Mouse (Mus musculus) limb, embryonic 14.5 days (tissue): ENCODE measurements at regions not wholly inside any gene's neighbourhood (a gene's known extent, or its start where the extent isn't known, plus 50 kb on each side); places are given as distances from the start of the nearest gene placed in this dataset.

Source experiments
- ATAC-seq: fragments of 200-750 bp; cut with Nextera tagmentation; 2 replicates; pipeline ENCODE4 v1.8.0; 2017; ENCODE audit warnings: low read depth, moderate number of reproducible peaks, moderate TSS enrichment; ENCODE audit not compliant: low FRiP score
- DNase-seq: peaks from one replicate; pipeline ENCODE4 v3.0.0-alpha.2; 2015; ENCODE audit warnings: low spot score
- H3K27ac ChIP-seq: fragments of 300-500 bp; sonication (generic); replicated peaks from 2 replicates; pipeline ENCODE4 v1.5.1; 2014; ENCODE audit warnings: low read depth, mild to moderate bottlenecking, low read length, moderate library complexity, mixed read lengths
- H3K27me3 ChIP-seq: fragments of 300-500 bp; sonication (generic); 2 replicates; pipeline ENCODE4 v1.6.1; 2014; ENCODE audit warnings: low read length, mixed read lengths; ENCODE audit not compliant: control insufficient read depth, insufficient read depth
- H3K36me3 ChIP-seq: fragments of 300-500 bp; sonication (generic); 2 replicates; pipeline ENCODE4 v1.6.1; 2014; ENCODE audit warnings: mild to moderate bottlenecking, low read length, moderate library complexity, mixed read lengths; ENCODE audit not compliant: control insufficient read depth, insufficient read depth
- H3K4me1 ChIP-seq: fragments of 300-500 bp; sonication (generic); 2 replicates; pipeline ENCODE4 v1.6.1; 2014; ENCODE audit warnings: antibody characterized with exemption, low read length, mixed read lengths; ENCODE audit not compliant: control insufficient read depth, insufficient read depth
- H3K4me2 ChIP-seq: fragments of 300-500 bp; sonication (generic); replicated peaks from 2 replicates; pipeline ENCODE4 v1.6.1; 2014; ENCODE audit warnings: low read depth, mild to moderate bottlenecking, low read length, moderate library complexity; ENCODE audit not compliant: severe bottlenecking
- H3K4me3 ChIP-seq: fragments of 300-500 bp; sonication (generic); replicated peaks from 2 replicates; pipeline ENCODE4 v1.5.1; 2014; ENCODE audit warnings: low read length
- H3K9ac ChIP-seq: fragments of 300-500 bp; sonication (generic); 2 replicates; pipeline ENCODE4 v1.6.1; 2014; ENCODE audit warnings: mild to moderate bottlenecking, low read depth, low read length, moderate library complexity; ENCODE audit not compliant: severe bottlenecking
- H3K9me3 ChIP-seq: fragments of 300-500 bp; sonication (generic); 2 replicates; pipeline ENCODE4 v1.6.1; 2016; ENCODE audit warnings: low read length; ENCODE audit not compliant: control insufficient read depth
- POLR2A ChIP-seq: fragments of 200-500 bp; IDR thresholded peaks from 2 replicates; pipeline ENCODE4 v1.8.0; 2012; ENCODE audit warnings: inconsistent platforms, mild to moderate bottlenecking, moderate library complexity, borderline replicate concordance; ENCODE audit not compliant: insufficient read depth, insufficient read length; ENCODE audit errors: extremely low read depth
- WGBS: fragments of 180-500 bp; shearing (Covaris S2); extraction: QIAGEN DNeasy Blood & Tissue Kit; methylation state at CpG from one replicate; pipeline ENCODE4 v1.1.7; 2014; 5-methylcytosine and 5-hydroxymethylcytosine counted together

DNA sequence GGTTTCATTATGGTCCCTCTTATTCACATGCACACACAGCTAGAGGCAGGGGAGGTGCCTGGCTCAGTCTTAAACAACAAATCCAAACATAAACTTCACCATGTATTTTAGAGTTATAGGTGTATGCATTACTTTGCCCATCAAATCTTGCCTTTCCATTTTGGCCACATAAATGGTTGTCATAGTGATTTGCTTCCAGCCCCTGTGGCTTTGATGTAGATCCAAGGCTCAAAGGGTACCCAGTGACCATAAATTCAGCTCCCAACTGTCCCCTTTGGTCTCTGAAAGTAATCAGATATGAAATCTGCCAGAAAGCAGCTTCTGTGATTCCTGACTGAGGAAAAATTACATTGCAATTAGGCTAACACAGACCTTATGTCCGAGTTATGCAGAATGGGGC, 160.0 kb downstream of the Ppp4r2 start:
- H3K4me3 ChIP-seq: no peak overlapping the region
- H3K27me3 ChIP-seq: no peaks in the 10 kb centered on the region
- H3K9ac ChIP-seq: no peak overlapping the region
- no peak overlapping the region for H3K4me2 ChIP-seq
- DNase-seq (no peak), ATAC-seq (no peak)
- no peak for TF ChIP-seq POLR2A
- no peaks in the 10 kb centered on the region for H3K4me1 ChIP-seq
- WGBS: 49% methylated on average over 1 of the region's 1 CpGs
- H3K36me3 ChIP-seq: no peaks in the 10 kb centered on the region
- H3K9me3 ChIP-seq: no peaks in the 10 kb centered on the region
- H3K27ac ChIP-seq: no peak overlapping the region

DNA sequence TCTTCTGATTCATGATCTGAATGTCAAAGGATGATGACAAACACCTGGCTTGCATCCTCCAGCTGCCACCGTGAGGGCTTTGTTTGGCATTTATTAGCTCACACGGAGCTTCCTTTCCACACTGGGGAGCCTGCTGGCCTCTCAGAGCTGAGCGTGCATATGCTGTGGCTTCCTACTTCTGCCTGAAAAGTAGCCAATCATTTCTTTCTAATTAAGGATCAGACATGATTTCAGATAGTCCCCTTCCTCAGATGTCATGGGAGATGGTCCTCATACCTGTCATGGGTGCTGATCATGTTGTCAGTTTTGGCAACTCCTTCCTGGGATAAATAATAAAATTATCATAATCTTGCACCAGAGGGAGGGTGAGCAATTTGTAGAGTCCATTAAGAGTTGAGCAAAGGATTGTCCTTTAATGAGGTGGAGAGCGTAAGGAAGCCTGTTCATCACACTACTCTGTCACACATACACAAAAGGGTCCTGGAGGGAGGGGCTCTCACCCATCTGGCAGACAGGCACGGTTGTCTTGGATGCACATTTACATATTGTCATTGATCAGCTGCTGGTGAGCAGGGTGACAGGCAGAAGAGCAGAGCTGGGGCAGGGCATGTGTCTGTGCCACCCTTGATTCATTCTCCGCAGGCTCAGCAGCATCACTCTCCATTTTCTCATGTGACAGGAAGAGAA, 162.6 kb downstream of the Ppp4r2 start:
- Histone ChIP-seq H3K9ac (no peak overlapping the region), H3K4me2 (no peak overlapping the region), H3K36me3 (no peaks in the 10 kb centered on the region), H3K4me1 (no peaks in the 10 kb centered on the region), H3K4me3 (no peak overlapping the region), H3K27ac (no peak overlapping the region), H3K27me3 (no peaks in the 10 kb centered on the region), H3K9me3 (no peaks in the 10 kb centered on the region)
- no peak for ATAC-seq
- DNase-seq: no peak
- no peak for TF ChIP-seq POLR2A
- 39% methylated on average over 6 of the region's 6 CpGs for WGBS

DNA sequence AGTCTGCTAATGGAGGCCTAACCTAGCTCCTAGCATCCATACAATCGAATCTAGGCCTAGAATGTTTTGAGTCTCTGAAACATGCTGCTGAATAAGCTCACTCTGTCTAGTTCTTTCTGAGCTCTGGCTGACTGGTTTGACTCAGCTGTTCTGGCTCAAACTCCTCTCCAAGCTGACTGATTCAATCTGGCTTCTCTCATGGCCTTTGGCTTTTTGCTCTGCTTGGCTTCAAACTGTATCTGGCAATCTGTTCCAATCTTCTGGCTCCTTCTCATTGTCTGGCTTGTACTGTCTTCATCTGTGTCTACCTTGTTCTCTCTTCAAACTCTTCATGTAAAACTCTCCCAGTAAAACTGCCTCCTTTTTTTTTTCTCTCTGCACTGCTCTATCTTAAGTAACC, 164.9 kb downstream of the Ppp4r2 start:
- Histone ChIP-seq H3K36me3 (no peaks in the 10 kb centered on the region), H3K4me3 (no peak overlapping the region), H3K4me1 (no peaks in the 10 kb centered on the region), H3K27me3 (no peaks in the 10 kb centered on the region), H3K27ac (no peak overlapping the region), H3K4me2 (no peak overlapping the region), H3K9ac (no peak overlapping the region), H3K9me3 (no peaks in the 10 kb centered on the region)
- 70% methylated on average over 1 of the region's 1 CpGs for WGBS
- no peak for DNase-seq
- ATAC-seq: no peak
- no peak for TF ChIP-seq POLR2A

DNA sequence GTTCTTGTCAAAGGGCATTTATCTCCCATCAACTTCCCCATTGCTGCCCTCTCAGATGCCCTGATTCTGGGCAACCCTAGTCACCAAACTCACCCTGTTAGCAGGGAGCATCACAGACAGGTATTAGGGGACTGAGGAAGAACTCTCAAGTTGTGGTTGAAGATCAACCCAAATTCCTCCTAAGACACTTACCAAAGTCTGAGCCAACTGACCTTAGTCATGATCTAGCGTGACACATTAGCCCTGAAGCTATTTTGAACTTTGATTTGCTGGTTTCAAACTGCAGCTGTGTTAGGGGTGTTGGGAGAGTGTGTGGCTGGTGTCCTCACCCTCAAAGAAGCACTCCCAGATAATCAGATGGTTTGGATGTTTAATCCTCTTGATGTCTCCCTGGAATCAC, 170.5 kb downstream of the Ppp4r2 start:
- WGBS: 73% methylated on average over 1 of the region's 1 CpGs
- no peaks in the 10 kb centered on the region for H3K27me3 ChIP-seq
- H3K4me2 ChIP-seq: no peak overlapping the region
- H3K4me1 ChIP-seq: no peaks in the 10 kb centered on the region
- H3K9me3 ChIP-seq: no peaks in the 10 kb centered on the region
- DNase-seq (no peak), ATAC-seq (no peak)
- no peak overlapping the region for H3K27ac ChIP-seq
- TF ChIP-seq POLR2A: no peak
- no peaks in the 10 kb centered on the region for H3K36me3 ChIP-seq
- no peak overlapping the region for H3K9ac ChIP-seq
- no peak overlapping the region for H3K4me3 ChIP-seq

DNA sequence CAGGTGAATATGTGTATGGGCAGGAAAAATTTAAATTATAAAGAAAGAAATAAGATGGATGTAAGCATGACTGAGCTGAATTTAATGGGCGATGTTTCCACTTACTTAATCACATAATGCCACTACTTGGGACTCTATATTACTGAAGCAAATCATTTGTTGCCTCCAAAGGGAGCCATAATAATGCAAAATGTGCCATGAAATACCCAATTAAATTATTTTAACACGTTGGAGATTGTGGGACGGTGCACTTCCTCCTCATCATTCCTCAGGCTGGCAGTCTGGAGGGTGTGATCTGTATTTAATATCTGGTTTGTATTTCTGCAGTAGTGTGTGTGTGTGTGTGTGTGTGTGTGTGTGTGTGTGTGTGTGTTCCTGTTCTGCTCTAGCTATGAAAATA, 188.2 kb downstream of the Ppp4r2 start:
- Histone ChIP-seq H3K9me3 (0 out of 2 replicates have a peak, but pooled peaks cover 4% of the 10 kb centered on the region), H3K36me3 (no peaks in the 10 kb centered on the region), H3K4me1 (no peaks in the 10 kb centered on the region), H3K27me3 (no peaks in the 10 kb centered on the region), H3K27ac (no peak overlapping the region), H3K9ac (no peak overlapping the region), H3K4me2 (no peak overlapping the region), H3K4me3 (no peak overlapping the region)
- TF ChIP-seq POLR2A: no peak
- ATAC-seq (no peak), DNase-seq (no peak)
- 43% methylated on average over 3 of the region's 3 CpGs for WGBS
